Mouse (Mus musculus) stomach, embryonic 16.5 days (tissue): ENCODE measurements around the gene Sorcs1. TPM values are rescaled to one million over a fixed set of nuclear protein-coding genes. Genes with fewer than 3 reads are reported as not detected.

Experiments used
- ATAC-seq: fragments of 200-750 bp; cut with Nextera tagmentation; 2 replicates; pipeline ENCODE4 v1.8.0; 2017; ENCODE audit warnings: moderate number of reproducible peaks, moderate TSS enrichment; ENCODE audit not compliant: insufficient read depth, low FRiP score
- H3K27ac ChIP-seq: fragments of 300-500 bp; sonication (generic); 2 replicates; pipeline ENCODE4 v1.5.1; 2014; ENCODE audit warnings: low read length
- H3K27me3 ChIP-seq: fragments of 300-500 bp; sonication (generic); 2 replicates; pipeline ENCODE4 v1.6.1; 2014; ENCODE audit warnings: low read length, control low read depth, mixed read lengths; ENCODE audit not compliant: control insufficient read depth, insufficient read depth
- H3K36me3 ChIP-seq: fragments of 300-500 bp; sonication (generic); 2 replicates; pipeline ENCODE4 v1.6.1; 2014; ENCODE audit warnings: low read length; ENCODE audit not compliant: control insufficient read depth, insufficient read depth
- H3K4me1 ChIP-seq: fragments of 300-500 bp; sonication (generic); 2 replicates; pipeline ENCODE4 v1.6.1; 2014; ENCODE audit warnings: low read length, control low read depth, mixed read lengths; ENCODE audit not compliant: control insufficient read depth, insufficient read depth
- H3K4me2 ChIP-seq: fragments of 300-500 bp; sonication (generic); 2 replicates; pipeline ENCODE4 v1.6.1; 2014; ENCODE audit warnings: low read depth, low read length, mixed read lengths
- H3K4me3 ChIP-seq: fragments of 300-500 bp; sonication (generic); replicated peaks from 2 replicates; pipeline ENCODE4 v1.5.1; 2014; ENCODE audit warnings: mild to moderate bottlenecking, low read length
- H3K9ac ChIP-seq: fragments of 300-500 bp; sonication (generic); 2 replicates; pipeline ENCODE4 v1.6.1; 2014; ENCODE audit warnings: low read length
- H3K9me3 ChIP-seq: fragments of 300-500 bp; sonication (generic); replicated peaks from 2 replicates; pipeline ENCODE4 v1.6.1; 2016; ENCODE audit warnings: low read length, control low read depth; ENCODE audit not compliant: control insufficient read depth
- WGBS: fragments of 180-500 bp; shearing (Covaris S2); extraction: QIAGEN DNeasy Blood & Tissue Kit; methylation state at CpG from one replicate; pipeline ENCODE4 v1.1.7; 2014; 5-methylcytosine and 5-hydroxymethylcytosine counted together
- polyA plus RNA-seq: library from polyadenylated mRNA; unstranded; fragments of >200 nt; fragmentation: Nextera tagmentation; extraction: Ambion mirVana; gene quantifications from 2 replicates; pipeline ENCODE4 v1.2.1, GENCODE M21; 2015

Sorcs1 gene
- polyA plus RNA-seq, 1 experiment from 2014 or later, result 2.4 TPM

DNA sequence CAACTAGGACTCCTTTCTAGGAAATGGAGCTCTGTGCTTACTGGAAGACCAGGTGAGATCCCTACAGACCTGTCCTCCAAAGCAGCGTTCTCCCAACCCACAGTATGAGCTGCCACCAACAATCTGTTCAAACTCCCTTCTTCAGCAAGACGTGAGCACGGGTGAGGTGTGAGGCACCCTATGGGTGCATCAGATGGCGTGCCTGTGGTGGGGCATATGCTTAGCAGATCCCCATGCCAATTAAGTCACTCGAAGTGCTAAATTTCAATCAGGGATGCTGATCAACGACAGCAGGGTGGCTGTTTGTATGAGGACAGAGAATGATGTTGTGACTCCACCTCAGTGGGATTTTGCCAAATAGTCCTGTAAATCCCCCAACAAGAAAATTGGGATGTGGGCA, 201.7 kb downstream of the Sorcs1 start:
- H3K4me2 ChIP-seq, result no peak overlapping the region
- no peak overlapping the region for H3K9ac ChIP-seq
- no peak overlapping the region for H3K27ac ChIP-seq
- H3K27me3 ChIP-seq, result no peaks in the 10 kb centered on the region
- H3K9me3 ChIP-seq, result no peaks in the 10 kb centered on the region
- no peak overlapping the region for H3K4me3 ChIP-seq
- H3K36me3 ChIP-seq, result no peaks in the 10 kb centered on the region
- 61% methylated on average over 6 of the region's 6 CpGs for WGBS
- no peak for ATAC-seq
- no peaks in the 10 kb centered on the region for H3K4me1 ChIP-seq

DNA sequence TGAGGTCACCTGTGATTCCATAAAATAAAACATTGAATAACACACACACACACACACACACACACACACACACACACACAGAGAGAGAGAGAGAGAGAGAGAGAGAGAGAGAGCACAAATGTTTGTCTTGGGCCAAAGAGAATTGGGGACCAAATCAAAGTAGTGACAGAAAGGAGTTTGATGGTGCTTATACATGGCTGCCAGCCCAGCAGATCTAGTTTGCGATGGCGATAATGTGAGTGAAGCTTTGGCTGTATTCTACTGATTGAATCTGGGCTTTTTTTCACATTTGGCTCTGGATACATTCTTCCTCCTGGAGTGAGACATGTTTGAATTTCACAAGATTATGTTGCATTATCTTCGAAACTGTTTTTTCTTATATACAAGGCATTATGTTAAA, 209.9 kb downstream of the Sorcs1 start:
- Histone ChIP-seq H3K4me2 (no peak overlapping the region), H3K36me3 (no peaks in the 10 kb centered on the region), H3K27me3 (no peaks in the 10 kb centered on the region), H3K4me3 (no peak overlapping the region), H3K9me3 (no peaks in the 10 kb centered on the region), H3K9ac (no peak overlapping the region), H3K4me1 (no peaks in the 10 kb centered on the region), H3K27ac (no peak overlapping the region)
- no peak for ATAC-seq
- 83% methylated on average over 3 of the region's 3 CpGs for WGBS

DNA sequence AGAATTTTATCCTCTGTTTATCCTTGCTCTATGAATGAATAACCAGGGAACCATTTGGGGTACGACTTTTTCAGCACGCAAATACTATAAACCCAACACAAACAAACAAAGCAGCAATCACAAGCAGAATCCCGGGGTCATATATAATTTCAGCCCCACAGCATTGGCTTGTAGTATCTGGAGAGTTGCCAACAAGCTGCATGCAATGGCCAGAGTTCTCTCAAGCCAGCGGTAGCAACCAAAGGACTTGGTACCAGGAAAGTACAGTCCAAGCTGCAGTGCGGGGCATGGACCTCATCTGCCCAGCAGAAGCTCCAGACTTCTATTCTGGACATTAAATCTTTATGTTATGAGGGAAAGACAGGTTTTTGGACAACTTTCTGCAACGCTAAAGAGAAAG, 213.6 kb downstream of the Sorcs1 start:
- H3K27ac ChIP-seq, result no peak overlapping the region
- H3K4me2 ChIP-seq, result no peak overlapping the region
- ATAC-seq, result no peak
- H3K27me3 ChIP-seq, result no peaks in the 10 kb centered on the region
- no peaks in the 10 kb centered on the region for H3K36me3 ChIP-seq
- no peak overlapping the region for H3K9ac ChIP-seq
- 55% methylated on average over 6 of the region's 6 CpGs for WGBS
- H3K9me3 ChIP-seq, result no peaks in the 10 kb centered on the region
- no peak overlapping the region for H3K4me3 ChIP-seq
- H3K4me1 ChIP-seq, result no peaks in the 10 kb centered on the region

DNA sequence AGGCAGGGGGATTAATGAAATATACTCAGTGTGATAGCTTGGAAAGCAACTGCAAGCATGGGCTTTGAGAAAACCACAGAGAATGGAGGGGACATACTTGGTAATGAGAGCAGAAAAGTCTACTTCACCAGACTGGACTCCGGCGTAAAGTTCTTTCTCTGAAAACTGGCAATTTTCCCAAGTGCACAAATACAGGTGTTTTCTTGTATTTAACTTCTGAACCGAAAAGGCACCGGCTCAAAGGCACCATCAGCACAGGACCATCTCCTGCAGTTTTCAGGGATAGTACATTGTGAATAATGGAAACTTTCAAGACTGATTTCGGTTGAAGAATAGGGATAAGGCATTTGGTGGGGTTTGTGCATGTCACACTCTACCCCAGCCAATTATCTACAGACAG, 219.9 kb downstream of the Sorcs1 start:
- Histone ChIP-seq H3K9me3 (no peaks in the 10 kb centered on the region), H3K36me3 (no peaks in the 10 kb centered on the region), H3K4me2 (no peak overlapping the region), H3K4me1 (no peaks in the 10 kb centered on the region), H3K27me3 (no peaks in the 10 kb centered on the region), H3K4me3 (no peak overlapping the region), H3K9ac (no peak overlapping the region), H3K27ac (no peak overlapping the region)
- WGBS, result 90% methylated on average over 5 of the region's 5 CpGs
- no peak for ATAC-seq

DNA sequence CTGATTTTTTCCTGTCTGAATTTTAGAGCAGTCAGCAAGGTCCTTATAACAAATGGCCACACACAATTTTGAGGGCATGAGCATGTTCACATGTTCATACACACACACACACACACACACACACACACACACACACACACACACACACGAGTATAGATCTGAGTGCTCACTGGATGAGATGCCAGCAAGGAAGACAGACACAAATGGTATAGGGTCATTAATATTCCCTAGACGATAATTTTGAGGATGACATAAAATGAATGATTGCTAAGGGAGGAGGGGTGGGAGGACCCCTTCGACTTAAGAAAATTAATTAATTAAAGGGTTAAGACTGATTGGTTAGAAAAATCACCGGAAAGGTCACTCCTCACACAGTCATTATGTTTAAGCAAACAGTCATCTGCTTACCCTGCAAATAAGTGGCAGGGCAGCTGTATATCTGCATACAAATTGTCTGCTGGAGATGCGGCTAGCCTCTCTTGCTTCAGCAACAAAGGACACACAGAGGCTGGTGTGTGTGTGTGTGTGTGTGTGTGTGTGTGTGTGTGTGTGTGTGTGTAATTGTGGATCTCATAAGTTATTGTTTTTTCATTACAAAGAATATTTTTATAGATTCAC, 221.1 kb downstream of the Sorcs1 start:
- ATAC-seq, result no peak

DNA sequence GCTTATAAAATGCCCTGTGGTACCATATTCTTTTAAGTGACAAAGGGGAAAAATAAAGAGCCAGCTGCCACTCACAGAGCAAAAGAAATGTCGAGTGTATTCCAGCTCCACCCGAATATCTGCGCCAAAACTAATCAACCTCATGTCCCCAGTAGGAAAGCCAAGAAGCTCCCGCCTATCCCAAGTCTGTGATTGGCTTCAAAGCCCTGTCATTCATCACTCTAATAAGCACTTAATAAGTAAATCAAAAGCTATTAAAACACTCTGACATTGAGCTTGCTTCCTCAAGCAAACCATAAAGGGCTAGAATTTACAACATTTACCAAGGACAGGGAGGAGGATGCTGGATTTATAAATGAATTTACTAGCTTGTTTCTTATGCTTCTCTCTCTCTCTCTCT, 237.3 kb downstream of the Sorcs1 start:
- no peak for ATAC-seq
- Histone ChIP-seq H3K4me1 (no peaks in the 10 kb centered on the region), H3K9me3 (no peaks in the 10 kb centered on the region), H3K9ac (no peak overlapping the region), H3K36me3 (no peaks in the 10 kb centered on the region), H3K27ac (no peak overlapping the region), H3K27me3 (no peaks in the 10 kb centered on the region), H3K4me3 (no peak overlapping the region), H3K4me2 (no peak overlapping the region)
- 33% methylated on average over 4 of the region's 4 CpGs for whole genome bisulfite sequencing

More for the DNA sequence above, 221.1 kb downstream of the Sorcs1 start:
- Histone ChIP-seq H3K4me3 (no peak overlapping the region), H3K27ac (no peak overlapping the region), H3K27me3 (no peaks in the 10 kb centered on the region), H3K4me2 (no peak overlapping the region), H3K4me1 (no peaks in the 10 kb centered on the region), H3K9ac (no peak overlapping the region), H3K36me3 (no peaks in the 10 kb centered on the region), H3K9me3 (no peaks in the 10 kb centered on the region)
- WGBS, result 31% methylated on average over 5 of the region's 5 CpGs

DNA sequence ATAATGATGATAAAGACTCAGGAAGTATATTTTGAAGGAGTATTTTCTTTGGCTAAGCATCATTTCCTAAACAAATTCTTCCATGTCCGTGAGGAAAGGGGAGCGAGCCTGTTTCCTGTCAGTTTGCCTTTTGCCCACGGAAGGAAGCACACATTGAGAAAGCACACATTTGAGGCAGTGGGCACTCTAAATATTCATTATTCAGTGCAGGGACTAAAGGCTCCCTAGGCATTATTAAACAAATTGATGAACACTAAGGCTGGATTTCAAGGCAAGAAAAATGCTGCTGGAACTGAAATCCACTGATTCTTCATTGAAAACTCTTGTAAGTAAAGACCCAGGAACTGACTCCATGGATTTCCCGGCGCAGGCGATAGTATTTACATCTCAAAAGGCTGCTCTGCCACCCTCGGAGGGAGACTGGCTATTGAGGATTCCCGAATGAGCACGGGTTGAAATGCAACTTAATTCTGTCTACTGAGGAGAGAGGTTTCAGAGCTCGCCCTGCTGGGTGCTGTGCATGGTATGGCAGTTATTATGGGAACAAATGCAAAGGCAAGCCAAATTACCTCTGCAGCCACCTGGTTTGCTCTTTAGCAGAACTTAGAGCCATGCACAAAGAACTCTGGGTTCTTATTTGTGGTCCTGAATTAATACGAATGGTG, 238.1 kb downstream of the Sorcs1 start:
- no peak overlapping the region for H3K4me3 ChIP-seq
- H3K4me1 ChIP-seq, result no peaks in the 10 kb centered on the region
- 7% methylated on average over 11 of the region's 11 CpGs for WGBS
- no peaks in the 10 kb centered on the region for H3K9me3 ChIP-seq
- H3K4me2 ChIP-seq, result peak overlapping the region; percentile 9; the same call in 1 of the 2 replicates
- H3K27ac ChIP-seq, result no peak overlapping the region
- no peaks in the 10 kb centered on the region for H3K36me3 ChIP-seq
- no peak overlapping the region for H3K9ac ChIP-seq
- no peaks in the 10 kb centered on the region for H3K27me3 ChIP-seq
- no peak for ATAC-seq

DNA sequence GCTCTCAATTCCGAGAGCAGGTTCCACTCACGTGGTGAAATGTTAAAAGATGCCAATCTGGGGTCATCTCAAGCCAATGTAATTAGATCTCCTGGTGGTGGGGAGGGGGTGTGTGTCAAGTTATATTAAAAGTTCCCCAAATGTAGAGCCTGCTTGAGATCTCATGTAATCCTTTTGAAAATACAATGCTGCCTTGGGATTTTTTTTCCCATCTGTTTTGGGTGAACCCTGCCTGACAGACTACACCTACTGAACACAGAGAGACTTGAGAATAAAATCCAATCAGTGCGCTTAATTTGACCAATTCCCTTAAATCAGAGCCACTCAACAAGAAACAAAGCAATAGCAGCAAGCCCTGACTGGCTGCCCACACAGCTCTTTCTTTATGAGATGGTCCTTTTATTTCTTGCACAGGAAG, 239.0 kb downstream of the Sorcs1 start:
- Histone ChIP-seq H3K9me3 (no peaks in the 10 kb centered on the region), H3K36me3 (no peaks in the 10 kb centered on the region), H3K4me3 (no peak overlapping the region), H3K9ac (no peak overlapping the region), H3K4me2 (no peak overlapping the region), H3K4me1 (no peaks in the 10 kb centered on the region), H3K27me3 (no peaks in the 10 kb centered on the region), H3K27ac (no peak overlapping the region)
- WGBS, result 31% methylated on average over 3 of the region's 3 CpGs
- no peak for ATAC-seq

DNA sequence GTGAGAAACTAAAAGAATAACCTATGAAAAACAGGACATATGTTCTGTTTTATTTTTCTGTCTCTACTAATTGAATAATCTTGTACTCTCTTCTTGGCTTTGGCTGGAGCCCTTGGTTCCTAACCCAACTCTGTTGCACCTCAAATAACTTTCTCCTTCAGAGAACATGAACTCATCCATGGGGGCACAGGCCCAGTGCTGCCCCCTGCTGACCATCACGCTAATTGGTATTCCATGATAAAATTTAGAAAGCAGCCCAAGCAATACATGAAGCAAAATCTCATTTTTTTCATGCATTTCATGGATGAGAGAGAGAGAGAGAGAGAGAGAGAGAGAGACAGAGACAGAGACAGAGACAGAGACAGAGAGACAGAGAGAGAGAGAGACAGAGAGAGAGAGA, 255.5 kb downstream of the Sorcs1 start:
- no peaks in the 10 kb centered on the region for H3K27me3 ChIP-seq
- no peak overlapping the region for H3K4me2 ChIP-seq
- no peaks in the 10 kb centered on the region for H3K9me3 ChIP-seq
- no peaks in the 10 kb centered on the region for H3K36me3 ChIP-seq
- 73% methylated on average over 1 of the region's 1 CpGs for WGBS
- no peaks in the 10 kb centered on the region for H3K4me1 ChIP-seq
- H3K9ac ChIP-seq, result no peak overlapping the region
- no peak for ATAC-seq
- H3K4me3 ChIP-seq, result no peak overlapping the region
- H3K27ac ChIP-seq, result no peak overlapping the region
